Mouse (Mus musculus) WW6 (cell line): ENCODE measurements around the gene Slc25a44.
"Not testable (repeated sequence)": the region's sequence is repeated elsewhere in the genome, so short reads cannot be mapped to it uniquely, and the experiment has no call there.

Source experiments
- DNase-seq: peaks from one replicate; pipeline ENCODE4 v3.0.0-alpha.2; 2013; ENCODE audit warnings: low read depth, low spot score

The Slc25a44 gene

DNA sequence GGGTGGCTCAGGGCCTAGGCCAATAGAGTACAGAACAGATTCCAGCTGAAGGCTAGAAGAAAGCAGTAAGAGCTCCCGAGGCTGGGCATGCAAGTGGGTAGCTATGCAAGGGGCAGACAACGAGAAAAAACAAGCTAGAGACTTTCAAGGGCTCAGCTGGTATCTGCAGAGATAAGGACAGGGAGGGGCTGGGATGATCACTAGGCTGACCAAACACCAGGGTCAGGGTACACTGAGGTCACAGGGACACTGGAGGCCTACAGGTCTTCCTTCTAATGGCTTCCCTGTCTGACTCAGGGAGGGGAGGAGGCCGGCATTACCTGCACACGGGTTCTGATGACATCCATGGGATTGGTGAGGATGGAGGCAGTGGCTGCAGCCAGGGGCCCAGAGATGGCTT, 9.3 kb downstream of the Slc25a44 start:
- DNase-seq, result no peak

- no peak for DNase-seq
Measured at GRCm38 (mm10) chr3:88412636-88413035, 12.3 kb downstream of the Slc25a44 start.

GRCm38 (mm10) chr3:88411681-88412080, 13.3 kb downstream of the Slc25a44 start:
- no peak for DNase-seq

DNA sequence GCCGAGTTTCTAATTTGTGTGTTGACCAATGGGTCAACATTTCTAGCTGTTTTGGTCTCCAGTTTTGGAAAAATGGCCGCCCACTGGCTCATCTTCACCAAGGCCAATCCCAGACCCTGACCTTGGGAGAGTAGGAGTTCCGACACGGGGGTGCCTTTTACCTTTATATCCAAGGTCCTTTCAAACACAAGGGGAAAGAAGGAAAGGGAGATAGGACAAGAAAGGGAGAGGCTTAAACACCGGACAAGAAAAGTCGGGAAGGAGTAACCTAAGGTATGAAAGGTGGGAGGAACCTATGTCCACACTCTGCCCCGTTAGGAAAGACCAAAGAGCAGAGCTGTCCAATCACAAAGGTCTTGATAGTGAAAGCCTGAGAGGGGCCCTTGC, 14.3 kb downstream of the Slc25a44 start:
- no peak for DNase-seq

GRCm38 (mm10) chr3:88409741-88410644, 14.9 kb downstream of the Slc25a44 start, which contains the start of gene Pmf1:
Pmf1 (minus strand) TSS chr3:88410331.
- peak; percentile 87 for DNase-seq

DNA sequence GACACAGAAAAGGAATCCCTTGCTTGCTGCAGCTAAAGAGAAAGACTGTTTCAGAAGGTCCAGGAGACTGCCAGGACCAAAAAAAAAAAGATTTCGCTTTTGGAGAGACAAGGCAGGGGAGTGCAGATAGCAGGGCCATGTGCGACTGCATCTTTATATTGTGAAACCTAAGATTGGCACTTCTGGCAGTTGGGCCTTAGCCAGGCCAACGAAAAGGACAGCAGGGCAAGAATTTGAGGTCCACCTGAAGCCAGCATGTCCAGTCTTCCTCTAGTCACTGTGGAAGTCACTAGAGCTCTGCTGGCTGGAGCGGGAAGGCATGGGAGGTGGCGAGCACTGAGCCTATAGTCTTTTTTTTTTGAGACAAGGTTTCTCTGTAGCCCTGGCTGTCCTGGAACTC, 16.0 kb downstream of the Slc25a44 start:
- no peak for DNase-seq

GRCm38 (mm10) chr3:88407529-88407928, 17.4 kb downstream of the Slc25a44 start:
- DNase-seq, result no peak

DNA sequence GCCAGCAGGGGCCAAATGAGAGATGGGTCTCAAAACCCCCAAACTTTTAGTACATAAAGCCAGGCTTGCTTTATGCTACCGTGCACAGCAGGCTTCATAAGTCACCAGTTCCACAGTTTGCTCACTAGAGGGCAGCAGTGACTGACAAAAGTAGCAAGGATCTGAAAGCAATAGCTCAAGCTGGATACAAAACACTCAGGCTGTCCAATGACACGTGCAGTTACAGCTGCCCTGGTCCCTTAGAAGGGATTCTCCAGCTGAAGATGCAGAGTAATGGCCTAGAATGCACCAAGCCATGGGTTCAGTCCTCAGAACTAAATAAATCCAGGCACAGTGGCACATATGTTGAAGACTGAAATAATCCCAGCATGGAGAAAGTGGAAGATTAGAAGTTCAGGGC, 17.8 kb downstream of the Slc25a44 start:
- DNase-seq, result peak; percentile 36

DNA sequence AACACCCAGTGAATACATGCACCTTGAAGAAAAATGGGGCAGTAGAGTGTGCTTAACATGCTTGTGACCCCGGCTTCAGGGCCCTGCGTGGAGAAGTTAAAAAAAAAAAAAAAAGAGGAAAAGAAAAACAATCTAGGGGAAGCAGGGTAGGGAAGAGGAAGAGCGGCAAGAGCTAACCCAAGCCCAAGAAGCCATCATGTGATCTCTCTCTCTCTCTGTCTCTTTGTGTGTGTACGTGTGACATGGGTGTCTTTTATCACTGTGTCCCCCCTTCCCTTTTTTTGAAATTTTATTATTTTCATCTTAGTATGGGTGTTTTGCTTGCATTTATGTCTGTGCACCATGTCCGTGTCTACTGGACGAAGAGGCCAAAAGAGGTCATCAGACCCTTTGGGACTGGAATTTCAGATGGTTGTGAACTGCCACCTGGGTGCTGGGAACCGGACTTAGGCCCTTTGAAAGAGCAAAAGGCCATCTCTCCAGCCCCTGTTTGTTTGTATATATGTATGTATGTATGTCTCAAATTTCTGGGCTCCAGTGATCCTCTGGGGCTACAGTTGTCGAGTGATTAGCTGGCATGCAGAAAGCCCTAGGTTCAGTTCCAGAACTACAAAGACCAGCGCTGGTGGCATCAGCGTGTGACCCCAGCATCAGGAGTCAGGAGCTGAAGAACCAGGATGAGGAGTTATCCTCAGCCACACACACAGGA, 21.3 kb downstream of the Slc25a44 start:
- no peak for DNase-seq

- DNase-seq, result no peak
Measured at GRCm38 (mm10) chr3:88398666-88399065, 26.3 kb downstream of the Slc25a44 start.

GRCm38 (mm10) chr3:88395742-88396141, 29.2 kb downstream of the Slc25a44 start:
- DNase-seq, result no peak

DNA sequence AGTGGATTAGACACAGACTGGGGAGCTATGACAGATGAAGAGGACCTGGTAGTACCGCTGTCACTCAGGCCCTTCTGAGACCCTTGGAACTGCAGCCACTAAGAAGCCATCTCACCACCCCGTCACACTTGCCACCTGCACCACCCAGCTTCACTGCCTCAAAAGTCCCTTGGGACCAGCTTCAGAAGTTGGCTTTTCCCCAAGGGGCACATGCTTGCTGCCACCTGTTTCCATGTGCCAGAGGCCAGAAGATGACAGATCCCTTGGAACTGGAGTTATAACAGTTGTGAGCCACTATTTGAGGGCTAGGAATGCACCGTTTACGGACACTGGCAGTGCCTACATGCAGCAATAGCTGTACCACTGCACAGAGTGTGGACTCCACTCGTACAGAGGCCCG, 29.7 kb downstream of the Slc25a44 start:
- no peak for DNase-seq

- DNase-seq, result no peak
Measured at GRCm38 (mm10) chr3:88393776-88394375, 31.1 kb downstream of the Slc25a44 start.

- no peak for DNase-seq
Measured at GRCm38 (mm10) chr3:88384364-88384763, 40.6 kb downstream of the Slc25a44 start, which contains the start of gene Bglap. Bglap (minus strand) TSS chr3:88384464.

- not testable (repeated sequence) for DNase-seq
Measured at GRCm38 (mm10) chr3:88382383-88382782, 42.6 kb downstream of the Slc25a44 start.

DNA sequence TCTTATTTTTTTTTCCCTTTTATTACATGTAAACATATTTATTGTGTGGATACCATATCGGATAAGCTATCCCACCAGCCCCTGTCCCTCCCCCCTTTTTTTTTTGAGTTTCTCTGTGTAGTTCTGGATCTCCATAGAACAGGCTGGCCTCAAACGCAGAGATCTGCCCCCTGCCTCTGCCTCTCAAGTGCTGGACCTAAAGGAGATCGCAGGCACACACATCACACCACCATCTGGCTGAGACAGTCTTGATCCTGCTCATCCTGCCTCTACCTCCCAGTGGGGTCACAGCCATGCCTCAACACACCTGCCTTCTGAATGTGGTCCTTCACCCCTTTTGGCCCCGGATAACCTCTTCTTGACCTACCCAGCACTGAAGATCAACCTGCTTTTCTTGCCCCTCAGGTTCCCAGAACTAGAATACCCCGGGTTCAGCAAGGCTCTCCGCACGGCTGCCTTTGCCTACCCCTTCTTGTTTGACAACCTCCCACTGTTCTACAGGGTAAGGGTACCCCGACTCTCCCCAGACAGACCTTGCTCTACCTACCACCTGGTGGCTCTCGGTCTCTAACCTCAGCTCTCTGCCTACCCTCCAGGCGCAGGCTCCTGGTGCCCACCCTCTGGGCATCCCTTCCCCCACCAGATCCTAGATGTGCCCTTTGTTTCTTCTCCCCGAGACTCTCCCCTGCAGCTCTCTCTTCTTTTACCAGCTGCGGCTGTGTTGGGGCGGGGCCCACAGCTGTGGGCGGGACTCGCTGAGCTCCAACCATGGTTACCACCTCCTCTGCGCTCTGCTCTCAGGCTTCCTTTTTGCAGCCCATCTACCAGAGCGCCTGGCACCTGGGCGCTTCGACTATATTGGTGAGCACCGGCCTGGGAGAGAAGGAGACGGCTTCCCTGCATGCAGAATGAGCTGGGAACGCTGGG, 43.3 kb downstream of the Slc25a44 start:
- not testable (repeated sequence) for DNase-seq

GRCm38 (mm10) chr3:88378599-88378998, 46.3 kb downstream of the Slc25a44 start, which contains the start of gene Bglap2:
Bglap2 (minus strand) TSS chr3:88378699.
- not testable (repeated sequence) for DNase-seq

- not testable (repeated sequence) for DNase-seq
Measured at GRCm38 (mm10) chr3:88376644-88377043, 48.3 kb downstream of the Slc25a44 start.

DNA sequence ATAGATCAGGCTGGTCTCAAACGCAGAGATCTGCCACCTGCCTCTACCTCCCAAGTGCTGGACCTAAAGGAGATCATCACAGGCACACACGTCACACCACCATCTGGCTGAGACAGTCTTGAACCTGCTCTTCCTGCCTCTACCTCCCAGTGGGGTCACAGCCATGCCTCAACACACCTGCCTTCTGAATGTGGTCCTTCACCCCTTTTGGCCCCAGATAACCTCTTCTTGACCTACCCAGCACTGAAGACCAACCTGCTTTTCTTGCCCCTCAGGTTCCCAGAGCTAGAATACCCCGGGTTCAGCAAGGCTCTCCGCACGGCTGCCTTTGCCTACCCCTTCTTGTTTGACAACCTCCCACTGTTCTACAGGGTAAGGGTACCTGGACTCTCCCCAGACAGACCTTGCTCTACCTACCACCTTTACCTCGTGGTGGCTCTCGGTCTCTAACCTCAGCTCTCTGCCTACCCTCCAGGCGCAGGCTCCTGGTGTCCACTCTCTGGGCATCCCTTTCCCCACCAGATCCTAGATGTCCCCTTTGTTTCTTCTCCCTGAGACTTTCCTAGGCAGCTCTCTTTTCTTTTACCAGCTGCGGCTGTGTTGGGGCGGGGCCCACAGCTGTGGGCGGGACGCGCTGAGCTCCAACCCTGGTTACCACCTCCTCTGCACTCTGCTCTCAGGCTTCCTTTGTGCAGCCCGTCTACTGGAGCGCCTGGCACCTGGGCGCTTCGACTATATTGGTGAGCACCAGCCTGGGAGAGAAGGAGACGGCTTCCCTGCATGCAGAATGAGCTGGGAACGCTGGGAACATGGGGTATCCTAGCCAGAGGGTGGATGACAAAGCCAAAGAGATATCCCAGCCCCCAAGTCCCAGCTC, 49.0 kb downstream of the Slc25a44 start:
- DNase-seq, result not testable (repeated sequence)

DNA sequence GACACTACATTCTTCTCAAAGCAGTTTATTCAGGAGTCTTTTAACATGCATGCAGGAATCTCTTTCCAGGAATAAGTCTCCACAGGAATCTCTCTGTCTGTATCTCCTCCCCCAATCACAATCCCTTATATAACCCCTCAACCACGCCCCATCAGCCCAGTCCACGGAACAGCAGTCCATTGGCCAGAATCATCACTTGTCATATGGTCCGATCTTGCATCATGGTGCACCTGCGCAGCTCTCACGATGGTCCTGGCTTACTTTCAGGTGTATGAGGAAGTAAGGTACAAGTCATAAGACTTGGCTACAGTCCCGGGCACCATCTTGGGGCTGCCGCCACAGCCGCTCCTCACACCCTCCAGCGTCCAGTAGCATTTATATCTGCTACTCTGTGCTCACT, 52.3 kb downstream of the Slc25a44 start, which contains the start of gene Bglap3:
Gene Bglap3, minus strand, starts transcription at position 101 of the 400 bp plus-strand sequence.
- not testable (repeated sequence) for DNase-seq
